15 mouse cellular contexts compared by ENCODE assay signal in genomic region chr12:29433936-29434335, GRCm38 (mm10).
DNase-seq lines count a peak whose midpoint lies in the region.
"Had no signal": no experiment of that assay in that cellular context is flagged by ENCODE, and none has a peak within 500 bp of the region (broad histone marks: within the 10 kb centered on the region; RNA-seq: fewer than 3 reads in every experiment).

No protein-coding gene starts in this region.

- intact Hi-C loops in heart, postnatal 14 days (cut with DNase I), result no loop called here

- peak; percentile 20 to 67 for DNase-seq in adrenal gland, adult (ENCODE audit: inconsistent age in 2 of 2, low spot score in 1 of 2)
- DNase-seq in adrenal gland, adult 18-20 months (ENCODE audit: low spot score in 2 of 2), result no peak
- DNase-seq in heart, adult 11 months, result peak; percentile 63
- no peak for DNase-seq in heart, postnatal 14 days
- DNase-seq in right cerebral cortex, postnatal 10 days (ENCODE audit: low spot score in 2 of 2), result peak; percentile 54
- no peak for DNase-seq in right cerebral cortex, postnatal 25 days
- DNase-seq in gastrocnemius, postnatal 4 days (ENCODE audit: low spot score in 2 of 2), result no peak
- DNase-seq: cerebellum, adult 18-20 months; cerebellum, postnatal 14 days; gastrocnemius, postnatal 25 days; heart, adult 2 months; kidney, postnatal 14 days; layer of hippocampus, postnatal 36 days; spleen, adult 18-20 months; thymus, postnatal 14 days had no signal

Comparison
In these comparisons a context has a peak if more than half of its experiments do, and no peak if none do; other contexts are left out.
1. DNase-seq: peak in adrenal gland, adult (2 of 2), heart, adult 11 months (single experiment) and right cerebral cortex, postnatal 10 days (2 of 2); none in adrenal gland, adult 18-20 months (0 of 2), heart, postnatal 14 days (0 of 2), right cerebral cortex, postnatal 25 days (single experiment) and gastrocnemius, postnatal 4 days (0 of 2).